Mouse (Mus musculus) v-Abl transformed pro-B cells (cell line): ENCODE results near the gene Uba7.
"Not testable (repeated sequence)": the region's sequence is repeated elsewhere in the genome, so short reads cannot be mapped to it uniquely, and the experiment has no call there.

Experiments used
- in situ Hi-C, 2 experiments: fragments of 400-800 bp; cut with MboI; formaldehyde crosslinking; loops; one replicate each; pipeline ENCODE4 v1.15.1; 2025; ENCODE audit not compliant: unreplicated experiment in 2 of 2

The Uba7 gene

DNA sequence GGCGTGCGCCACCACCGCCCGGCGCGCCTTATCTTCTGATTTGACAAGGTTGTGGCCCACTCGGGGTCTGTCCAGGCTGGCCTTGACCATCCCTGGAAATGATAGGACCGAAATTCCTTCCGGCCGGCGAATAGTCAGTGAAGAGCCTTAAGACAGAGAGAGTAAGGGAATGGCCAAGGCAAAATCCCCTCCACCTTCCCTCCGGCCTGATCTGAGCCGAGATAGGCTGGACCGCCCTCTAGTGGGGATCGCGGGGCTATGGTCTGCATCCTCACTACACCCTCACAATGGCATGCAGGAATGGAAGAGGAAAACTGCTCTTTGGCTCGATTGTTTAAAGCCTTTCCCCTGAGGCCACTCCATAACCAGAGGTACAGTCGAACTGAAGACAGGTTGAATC lies 11.1 kb downstream of the Uba7 start:
- in situ Hi-C loops = no loop called here

GRCm38 (mm10) chr9:107987950-107988349 lies 12.6 kb downstream of the Uba7 start:
- in situ Hi-C loops = no loop called here

GRCm38 (mm10) chr9:107992197-107992596 lies 16.9 kb downstream of the Uba7 start, which contains the start of gene Cdhr4:
TSS of gene Cdhr4 (plus strand) at chr9:107992497.
- in situ Hi-C loops = no loop called here

GRCm38 (mm10) chr9:107993013-107993412 lies 17.7 kb downstream of the Uba7 start:
- in situ Hi-C loops = no loop called here

DNA sequence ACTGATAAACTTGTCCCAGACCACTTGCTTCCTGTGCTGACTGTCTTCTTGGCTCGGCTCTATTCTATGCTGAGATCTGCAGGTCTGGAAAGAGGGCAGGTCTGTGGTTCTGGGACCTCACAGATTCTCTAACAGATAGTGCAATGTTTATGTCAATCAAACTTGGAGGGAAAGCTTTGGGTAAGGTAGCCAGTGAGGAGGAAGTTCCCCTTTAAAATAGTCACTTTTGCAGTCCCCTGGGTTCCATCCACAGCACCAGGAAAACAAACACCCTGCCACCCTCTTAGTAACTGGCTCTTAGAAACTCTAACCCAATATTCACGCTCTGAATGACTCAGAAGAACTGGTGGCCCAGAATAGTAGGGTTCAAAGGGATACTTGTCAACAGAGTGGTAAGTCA lies 19.2 kb downstream of the Uba7 start:
- in situ Hi-C loops = no loop called here

DNA sequence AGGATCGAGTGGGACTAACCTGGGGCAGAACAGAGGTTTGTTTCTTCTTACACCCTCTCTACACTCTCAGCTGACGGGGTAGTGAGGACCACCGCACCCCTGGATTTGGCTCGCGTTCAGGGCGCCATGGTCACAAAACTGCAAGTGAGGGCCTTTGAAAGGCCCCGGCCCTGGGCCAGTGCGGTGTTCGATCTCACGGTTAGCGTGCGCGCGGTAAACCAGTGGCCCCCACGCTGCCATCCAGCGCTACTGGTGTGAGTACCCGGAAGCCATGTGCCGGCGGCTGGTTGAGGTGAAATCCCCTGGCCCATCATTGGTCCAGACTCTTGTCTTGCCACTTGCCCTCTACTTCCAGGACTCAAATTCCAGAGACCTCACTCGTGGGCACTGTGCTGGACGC lies 20.2 kb downstream of the Uba7 start:
- in situ Hi-C loops = loop anchor here (5.0 kb wide), 1 partner anchor 33 kb away; no protein-coding TSS in a partner anchor

GRCm38 (mm10) chr9:107996049-107996448 lies 20.7 kb downstream of the Uba7 start, which contains the start of gene Gm20662:
TSS of gene Gm20662 (plus strand) at chr9:107996349.
- in situ Hi-C loops = loop anchor here (5.0 kb wide), 1 partner anchor 34 kb away; no protein-coding TSS in a partner anchor

GRCm38 (mm10) chr9:108001922-108002770 lies 26.8 kb downstream of the Uba7 start, which contains the start of gene Ip6k1:
TSS of gene Ip6k1 (plus strand) at chr9:108002501.
- in situ Hi-C loops = no loop called here

GRCm38 (mm10) chr9:108002778-108003530 lies 27.6 kb downstream of the Uba7 start:
- in situ Hi-C loops = no loop called here

DNA sequence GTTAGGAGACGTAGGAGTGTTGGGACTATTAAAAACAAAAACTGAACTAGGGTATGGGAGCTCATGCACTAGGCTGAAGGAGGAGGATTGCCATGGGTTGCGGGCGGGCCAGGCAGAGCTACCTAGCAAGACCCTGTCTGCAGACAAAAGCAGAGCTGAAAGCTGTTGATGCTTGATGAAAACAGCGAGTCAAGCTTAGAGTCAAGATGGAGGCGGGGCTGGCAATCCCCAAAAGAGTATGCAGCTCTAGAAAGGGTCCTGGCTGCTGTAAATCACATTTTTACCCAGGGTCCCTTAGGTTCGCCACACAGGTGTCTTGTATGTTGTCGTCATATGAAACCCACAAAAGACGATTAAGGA lies 28.2 kb downstream of the Uba7 start:
- in situ Hi-C loops = no loop called here

- in situ Hi-C loops = loop anchor here in 1 of 2 experiments (5.0 kb wide), 1 partner anchor 39 kb away; the partner anchor contains the start of gene Gmppb
These were observed 32.7 kb downstream of the Uba7 start for GRCm38 (mm10) chr9:108008041-108008440.

- in situ Hi-C loops = no loop called here
These were observed 35.1 kb downstream of the Uba7 start for GRCm38 (mm10) chr9:108010385-108010784.

DNA sequence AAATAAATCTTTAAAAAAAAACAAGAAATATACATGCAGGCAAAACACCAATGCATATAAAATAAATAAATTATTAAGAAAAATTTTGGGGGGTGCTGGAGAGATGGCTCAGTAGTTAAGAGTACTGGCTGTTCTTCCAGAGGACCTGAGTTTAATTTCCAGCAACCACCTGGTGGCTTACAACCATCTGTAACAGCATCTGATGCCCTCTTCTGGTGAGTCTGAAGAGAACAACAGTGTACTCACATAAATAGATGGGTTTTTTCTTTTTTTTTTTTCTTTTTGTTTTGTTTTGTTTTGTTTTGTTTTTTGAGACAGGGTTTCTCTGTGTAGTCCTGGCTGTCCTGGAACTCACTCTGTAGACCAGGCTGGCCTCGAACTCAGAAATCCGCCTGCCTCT lies 38.3 kb downstream of the Uba7 start:
- in situ Hi-C loops = not testable (repeated sequence)

GRCm38 (mm10) chr9:108017127-108017526 lies 41.8 kb downstream of the Uba7 start:
- in situ Hi-C loops = no loop called here

DNA sequence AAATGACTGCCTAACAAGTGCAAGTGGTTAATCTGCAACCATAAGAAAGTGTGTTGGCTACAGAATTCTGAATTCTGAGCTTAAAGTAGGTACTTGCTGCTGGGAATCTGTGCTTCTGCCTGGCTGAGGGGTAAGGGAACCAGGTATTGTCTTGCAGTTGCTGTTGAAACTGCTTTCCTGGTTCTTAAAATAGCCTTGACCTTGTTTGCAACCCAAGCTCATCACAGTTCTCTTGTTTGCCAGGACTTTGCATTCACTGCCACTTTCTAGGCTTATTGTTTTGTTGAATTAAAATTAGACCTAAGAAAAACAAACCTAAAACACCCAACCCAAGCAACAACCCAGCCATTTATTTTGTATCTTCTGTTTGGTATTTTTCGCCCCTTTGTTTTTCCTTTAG lies 45.4 kb downstream of the Uba7 start:
- in situ Hi-C loops = no loop called here

DNA sequence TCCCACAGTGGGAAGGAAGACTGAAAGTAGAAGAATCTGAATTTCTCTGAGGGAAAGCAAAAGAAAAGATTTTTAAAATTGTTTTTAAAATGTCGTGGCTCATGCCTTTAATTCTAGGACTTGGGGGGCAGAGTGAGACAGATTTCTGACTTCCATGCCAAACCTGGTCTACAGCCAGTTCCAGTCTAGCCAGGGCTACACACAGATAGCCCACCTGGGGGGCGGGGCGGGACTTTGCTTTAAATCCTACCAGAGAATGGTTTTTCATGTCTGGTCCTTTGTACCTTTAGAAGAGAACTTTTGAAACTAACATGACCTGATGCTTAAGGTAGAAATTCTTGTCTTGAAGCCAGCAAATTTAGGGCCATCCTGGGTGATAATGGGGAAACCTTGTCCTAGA lies 47.9 kb downstream of the Uba7 start:
- in situ Hi-C loops = no loop called here

GRCm38 (mm10) chr9:108026584-108026983 lies 51.3 kb downstream of the Uba7 start:
- in situ Hi-C loops = no loop called here

DNA sequence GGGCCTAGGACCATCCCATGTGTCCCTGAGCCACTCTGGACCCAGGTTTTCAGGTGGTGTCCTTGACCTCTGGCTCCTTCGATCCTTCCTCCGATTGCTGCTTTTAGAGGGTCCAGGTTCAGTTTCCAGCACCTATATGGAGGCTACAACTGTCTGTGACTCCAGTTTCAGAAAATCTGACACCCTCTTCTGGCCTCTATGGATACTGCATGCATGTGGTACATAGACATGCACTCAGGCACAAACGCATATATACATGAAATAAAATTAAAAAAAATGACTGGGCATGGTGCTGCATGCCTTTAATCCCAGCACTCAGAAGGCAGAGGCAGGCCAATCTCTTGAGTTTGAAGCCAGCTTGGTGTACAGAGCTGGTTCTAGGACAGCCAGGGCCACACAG lies 52.6 kb downstream of the Uba7 start:
- in situ Hi-C loops = no loop called here

DNA sequence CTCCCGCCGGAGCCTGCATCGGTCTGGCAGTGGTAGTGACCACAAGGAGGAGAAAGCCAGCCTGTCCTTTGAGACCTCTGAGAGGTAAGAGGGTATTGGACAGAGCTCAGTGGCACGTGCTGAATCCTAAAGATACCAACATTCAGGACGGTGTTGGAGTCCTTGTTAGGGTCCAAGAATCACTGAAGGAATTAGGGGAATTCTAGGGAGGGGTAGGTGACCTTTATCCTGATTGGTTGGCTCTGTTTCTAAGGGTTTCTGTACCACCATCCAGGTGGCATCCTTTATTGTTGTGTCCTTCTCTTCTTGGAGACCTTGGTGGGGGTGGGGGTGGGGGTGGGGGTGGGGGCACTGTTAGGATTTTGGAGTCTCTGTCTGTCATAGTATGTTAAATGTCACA lies 56.8 kb downstream of the Uba7 start:
- in situ Hi-C loops = no loop called here
